Mouse (Mus musculus) layer of hippocampus, postnatal 36 days (tissue): ENCODE results near the gene Dram2. TPM values are rescaled to one million over a fixed set of nuclear protein-coding genes. Genes with fewer than 3 reads are reported as not detected.

ENCODE experiments used
- total RNA-seq, 2 experiments: library from RNA; stranded (reverse); gene quantifications; 2 replicates each; pipeline ENCODE4 v1.2.3; 2021

The Dram2 gene
- total RNA-seq, 2 experiments from 2014 or later, result 34.2 to 37.7 TPM

Other genes starting within 250 kb of the Dram2 start
- gene Chil6, start 141.6 kb upstream of the Dram2 start, total RNA-seq, result not detected
- under 1 TPM; 0.27 to 0.46 TPM for gene Dennd2d, start 65.4 kb upstream of the Dram2 start, total RNA-seq
- gene Cept1, start within 50 bp of the Dram2 start, total RNA-seq, result 10 to 100 TPM; 50.5 to 50.9 TPM
- gene Lrif1, start 137.2 kb downstream of the Dram2 start, total RNA-seq, result 10 to 100 TPM; 19.5 to 23.6 TPM
- gene Cd53, start 242.4 kb downstream of the Dram2 start, total RNA-seq, result 1 to 10 TPM; 9.1 to 9.4 TPM